Mouse (Mus musculus) CH12.LX (cell line): Measurements from ENCODE around the gene Timeless. TPM values are rescaled to one million over a fixed set of nuclear protein-coding genes. Genes with fewer than 3 reads are reported as not detected.

Experiments used
- DNase-seq: peaks from one replicate; pipeline ENCODE4 v3.0.0-alpha.2; 2013; ENCODE audit errors: extremely low read depth
- H3K27ac ChIP-seq: 2 replicates; pipeline ENCODE4 v1.5.1; 2012; ENCODE audit warnings: low read depth, mild to moderate bottlenecking, control low read depth, moderate library complexity; ENCODE audit not compliant: insufficient read depth
- H3K27me3 ChIP-seq: replicated peaks from 2 replicates; pipeline ENCODE3; 2012; ENCODE audit warnings: inconsistent platforms
- H3K36me3 ChIP-seq, 2 experiments: replicated peaks in 1 of 2; 2 replicates each; pipeline versions ENCODE3 to v1.6.1; 2012; ENCODE audit warnings: inconsistent platforms in 1 of 2, low read length in 1 of 2, mild to moderate bottlenecking in 1 of 2, mixed read lengths in 1 of 2, moderate library complexity in 1 of 2; ENCODE audit not compliant: control insufficient read depth in 1 of 2, insufficient read depth in 1 of 2
- H3K4me1 ChIP-seq, 2 experiments: 2 replicates each; pipeline ENCODE4 v1.6.1; 2012; ENCODE audit warnings: inconsistent platforms in 1 of 2, moderate library complexity in 1 of 2; ENCODE audit not compliant: insufficient read depth in 2 of 2, control insufficient read depth in 1 of 2
- H3K4me2 ChIP-seq: 2 replicates; pipeline ENCODE4 v1.6.1; 2012; ENCODE audit warnings: low read depth, mild to moderate bottlenecking, control low read depth; ENCODE audit not compliant: poor library complexity, insufficient read depth, severe bottlenecking
- H3K4me3 ChIP-seq, 3 experiments: fragments of 150-350 bp in 1 of 3; sonication (generic) in 1 of 3; replicated peaks in 1 of 3; 2 replicates each; pipeline versions ENCODE3 to v1.5.1; 2011 to 2012; ENCODE audit warnings: low read depth in 2 of 3, low read length in 2 of 3, mild to moderate bottlenecking in 2 of 3, moderate library complexity in 2 of 3, control low read depth in 1 of 3, improper control_type of control experiment in 1 of 3, inconsistent platforms in 1 of 3, mixed read lengths in 1 of 3; ENCODE audit not compliant: poor library complexity in 1 of 3
- H3K79me2 ChIP-seq: replicated peaks from 2 replicates; pipeline ENCODE4 v1.6.1; 2012; ENCODE audit warnings: mild to moderate bottlenecking, moderate library complexity; ENCODE audit not compliant: control insufficient read depth, poor library complexity, insufficient read depth, severe bottlenecking; ENCODE audit errors: extremely low read depth
- H3K9ac ChIP-seq: 2 replicates; pipeline ENCODE4 v1.6.1; 2012; ENCODE audit warnings: low read depth, mild to moderate bottlenecking, control low read depth, moderate library complexity; ENCODE audit not compliant: insufficient read depth
- H3K9me3 ChIP-seq: replicated peaks from 2 replicates; pipeline ENCODE3; 2012; ENCODE audit warnings: low read length, inconsistent platforms, mixed read lengths
- BHLHE40 ChIP-seq: IDR thresholded peaks from 2 replicates; pipeline ENCODE4 v1.6.1; 2011; ENCODE audit warnings: mild to moderate bottlenecking, low read depth, low read length, improper control_type of control experiment
- CHD1 ChIP-seq: IDR thresholded peaks from 2 replicates; pipeline ENCODE4 v1.6.1; 2012; ENCODE audit warnings: low read depth, low read length, improper control_type of control experiment, inconsistent platforms
- CHD2 ChIP-seq: IDR thresholded peaks from 2 replicates; pipeline ENCODE4 v1.6.1; 2011; ENCODE audit warnings: low read length, improper control_type of control experiment
- E2F4 ChIP-seq: IDR thresholded peaks from 2 replicates; pipeline ENCODE4 v1.6.1; 2011; ENCODE audit warnings: low read depth, low read length, improper control_type of control experiment; ENCODE audit not compliant: insufficient replicate concordance
- EP300 ChIP-seq: IDR thresholded peaks from 2 replicates; pipeline ENCODE4 v1.6.1; 2011; ENCODE audit warnings: low read length, improper control_type of control experiment
- ETS1 ChIP-seq: conservative IDR thresholded peaks from 2 replicates; pipeline ENCODE4 v1.6.1; 2012; ENCODE audit warnings: low read depth, mild to moderate bottlenecking, inconsistent platforms, low read length, improper control_type of control experiment, moderate library complexity
- GABPA ChIP-seq: IDR thresholded peaks from 2 replicates; pipeline ENCODE4 v1.6.1; 2012; ENCODE audit warnings: low read depth, low read length, improper control_type of control experiment, inconsistent platforms; ENCODE audit not compliant: insufficient replicate concordance
- HCFC1 ChIP-seq: IDR thresholded peaks from 2 replicates; pipeline ENCODE4 v1.6.1; 2012; ENCODE audit warnings: low read depth, mild to moderate bottlenecking, inconsistent platforms, low read length, improper control_type of control experiment
- JUN ChIP-seq: IDR thresholded peaks from 2 replicates; pipeline ENCODE4 v1.6.1; 2011; ENCODE audit warnings: low read depth, mild to moderate bottlenecking, low read length, improper control_type of control experiment, moderate library complexity; ENCODE audit not compliant: insufficient read depth
- KAT2A ChIP-seq: IDR thresholded peaks from 2 replicates; pipeline ENCODE4 v1.6.1; 2012; ENCODE audit warnings: low read length, improper control_type of control experiment, inconsistent platforms; ENCODE audit not compliant: insufficient replicate concordance
- MAX ChIP-seq: IDR thresholded peaks from 2 replicates; pipeline ENCODE4 v1.6.1; 2011; ENCODE audit warnings: low read length, improper control_type of control experiment
- MXI1 ChIP-seq: IDR thresholded peaks from 2 replicates; pipeline ENCODE4 v1.6.1; 2011; ENCODE audit warnings: mild to moderate bottlenecking, low read depth, low read length, improper control_type of control experiment
- MYC ChIP-seq: IDR thresholded peaks from 2 replicates; pipeline ENCODE4 v1.6.1; 2011; ENCODE audit warnings: low read depth, mild to moderate bottlenecking, improper control_type of control experiment, low read length
- NELFE ChIP-seq: IDR thresholded peaks from 2 replicates; pipeline ENCODE4 v1.6.1; 2011; ENCODE audit warnings: low read depth, low read length, improper control_type of control experiment
- POLR2A ChIP-seq: IDR thresholded peaks from 2 replicates; pipeline ENCODE4 v1.6.1; 2011; ENCODE audit warnings: low read depth, mild to moderate bottlenecking, improper control_type of control experiment, low read length
- POLR2AphosphoS2 ChIP-seq: IDR thresholded peaks from 2 replicates; pipeline ENCODE4 v1.6.1; 2011; ENCODE audit warnings: low read depth, low read length, improper control_type of control experiment
- RAD21 ChIP-seq: IDR thresholded peaks from 2 replicates; pipeline ENCODE4 v1.6.1; 2011; ENCODE audit warnings: low read depth, mild to moderate bottlenecking, low read length, improper control_type of control experiment, moderate library complexity
- RCOR1 ChIP-seq: conservative IDR thresholded peaks from 2 replicates; pipeline ENCODE4 v1.6.1; 2012; ENCODE audit warnings: low read depth, mild to moderate bottlenecking, inconsistent platforms, low read length, improper control_type of control experiment
- SIN3A ChIP-seq: IDR thresholded peaks from 2 replicates; pipeline ENCODE4 v1.6.1; 2012; ENCODE audit warnings: low read length, improper control_type of control experiment, inconsistent platforms
- TBP ChIP-seq: conservative IDR thresholded peaks from 2 replicates; pipeline ENCODE4 v1.6.1; 2011; ENCODE audit warnings: low read depth, low read length, improper control_type of control experiment
- TCF12 ChIP-seq: IDR thresholded peaks from 2 replicates; pipeline ENCODE4 v1.6.1; 2014; ENCODE audit warnings: low read depth, mild to moderate bottlenecking, inconsistent platforms, low read length, improper control_type of control experiment
- USF1 ChIP-seq: IDR thresholded peaks from 2 replicates; pipeline ENCODE4 v1.6.1; 2014; ENCODE audit warnings: low read depth, mild to moderate bottlenecking, inconsistent platforms, low read length, improper control_type of control experiment
- ZC3H11A ChIP-seq: IDR thresholded peaks from 2 replicates; pipeline ENCODE4 v1.6.1; 2012; ENCODE audit warnings: low read depth, mild to moderate bottlenecking, inconsistent platforms, low read length, improper control_type of control experiment
- ZMIZ1 ChIP-seq: IDR thresholded peaks from 2 replicates; pipeline ENCODE4 v1.6.1; 2012; ENCODE audit warnings: low read depth, mild to moderate bottlenecking, inconsistent platforms, low read length, improper control_type of control experiment
- ZNF384 ChIP-seq: IDR thresholded peaks from 2 replicates; pipeline ENCODE4 v1.6.1; 2012; ENCODE audit warnings: low read depth, low read length, improper control_type of control experiment, inconsistent platforms
- dilution Hi-C: fragments of 300-500 bp; cut with MboI; formaldehyde crosslinking; loops from 2 replicates; pipeline ENCODE4 v1.14.3; 2020; ENCODE audit warnings: low sequenced_read_pairs; ENCODE audit not compliant: extremely low pct_unique_long_range_greater_than_20kb, extremely low pct_ligation_motif_present
- in situ Hi-C: fragments of 300-500 bp; cut with MboI; formaldehyde crosslinking; loops from 3 replicates; pipeline ENCODE4 v1.14.3; 2019; ENCODE audit warnings: low sequenced_read_pairs, low pct_ligation_motif_present, low pct_unique_long_range_greater_than_20kb, mixed read lengths
- polyA plus RNA-seq: library from polyadenylated mRNA; unstranded; fragments of >175 nt; gene quantifications from 2 replicates; pipeline ENCODE4 v1.2.1, GENCODE M21; 2012; ENCODE audit warnings: low read depth; ENCODE audit not compliant: insufficient read length
- total RNA-seq, 2 experiments: library from RNA; depleted of rRNA; stranded (reverse); fragments of 300-350 nt in 1 of 2; fragments of >200 nt in 1 of 2; gene quantifications; 2 replicates each; pipeline ENCODE4 v1.2.3; 2012 to 2014

Timeless gene
- total and polyA plus RNA-seq, 3 experiments = 31.7 to 65.9 (median 47.2) TPM

GRCm38 (mm10) chr10:128297622-128298021 lies 65.8 kb downstream of the Timeless start:
- Histone ChIP-seq H3K4me1 (peaks cover 10 to 44% of the 10 kb centered on the region in 2 experiments), H3K79me2 (no peaks in the 10 kb centered on the region; the same call in 1 of the 2 replicates), H3K27me3 (no peaks in the 10 kb centered on the region), H3K9me3 (no peaks in the 10 kb centered on the region), H3K4me2 (no peak overlapping the region), H3K27ac (no peak overlapping the region), H3K4me3 (no peak overlapping the region), H3K9ac (no peak overlapping the region), H3K36me3 (peaks cover 3 to 9% of the 10 kb centered on the region in 2 experiments)
- dilution Hi-C loops (no loop called here), in situ Hi-C loops (no loop called here)
- no peak for TF ChIP-seq KAT2A
- TF ChIP-seq TCF12 = no peak
- no peak for TF ChIP-seq ZC3H11A
- TF ChIP-seq POLR2A = no peak
- TF ChIP-seq MYC = no peak
- TF ChIP-seq EP300 = no peak
- no peak for TF ChIP-seq ZMIZ1
- no peak for TF ChIP-seq USF1
- TF ChIP-seq RAD21 = no peak
- no peak for TF ChIP-seq JUN
- no peak for TF ChIP-seq GABPA
- TF ChIP-seq CHD2 = no peak
- TF ChIP-seq E2F4 = no peak
- TF ChIP-seq MAX = no peak
- no peak for TF ChIP-seq CHD1
- no peak for TF ChIP-seq TBP
- no peak for DNase-seq

- H3K9me3 ChIP-seq = no peaks in the 10 kb centered on the region
- H3K4me3 ChIP-seq = no peak overlapping the region
- dilution Hi-C loops = no loop called here
- peak overlapping the region; percentile 43 for H3K27ac ChIP-seq
- DNase-seq = no peak
- peaks cover 10 to 44% of the 10 kb centered on the region in 2 experiments for H3K4me1 ChIP-seq
- peaks cover 0 to 4% of the 10 kb centered on the region in 2 experiments for H3K36me3 ChIP-seq
- H3K27me3 ChIP-seq = no peaks in the 10 kb centered on the region
- no peak overlapping the region for H3K4me2 ChIP-seq
- TF ChIP-seq JUN = no peak
- 0 out of 2 replicates have a peak, but pooled peaks have one; percentile 27 for TF ChIP-seq RCOR1
- TF ChIP-seq NELFE = 0 out of 2 replicates have a peak, but pooled peaks have one; percentile 22
- peak; percentile 31; the same call in 1 of the 2 replicates for TF ChIP-seq BHLHE40
- TF ChIP-seq SIN3A = no peak
- TF ChIP-seq TCF12 = no peak
- no peak; the same call in 1 of the 2 replicates for TF ChIP-seq MXI1
- no peak for TF ChIP-seq ZMIZ1
- peak; percentile 94 for TF ChIP-seq ZNF384
- TF ChIP-seq EP300 = peak; percentile 10; the same call in 1 of the 2 replicates
- TF ChIP-seq POLR2AphosphoS2 = no peak
- peak; percentile 45 for TF ChIP-seq HCFC1
- TF ChIP-seq ETS1 = no peak
- 0 out of 2 replicates have a peak, but pooled peaks have one; percentile 37 for TF ChIP-seq MAX
- no peaks in the 10 kb centered on the region; the same call in 1 of the 2 replicates for H3K79me2 ChIP-seq
- peak overlapping the region; percentile 65 for H3K9ac ChIP-seq
- in situ Hi-C loops = no loop called here
These were observed 66.4 kb downstream of the Timeless start for GRCm38 (mm10) chr10:128298243-128298642.
